25 mouse cellular contexts compared by ENCODE assay signal in the genomic region with DNA sequence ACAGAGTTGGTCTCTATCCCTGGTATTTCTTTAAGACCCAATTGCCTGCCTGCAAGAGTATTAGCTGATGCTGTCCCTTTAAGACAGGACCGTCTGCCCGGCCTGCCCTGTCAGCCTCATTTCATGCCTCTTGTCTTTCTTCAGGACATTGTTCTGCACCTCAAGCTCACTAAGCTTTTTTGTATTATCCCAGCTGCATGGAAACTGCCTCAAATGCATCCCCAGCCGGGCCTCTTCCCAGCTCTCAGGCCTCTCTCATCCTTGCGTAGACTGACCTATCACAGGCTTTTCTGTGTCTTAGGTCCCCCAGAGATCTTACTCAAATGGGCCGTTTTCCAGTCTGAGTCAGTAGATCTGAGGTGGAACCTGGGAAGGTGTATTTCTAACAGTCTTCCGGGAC.
A peak's percentile ranks its signal among the peaks of the same experiment; 100 is the strongest.
DNase-seq lines count a peak whose midpoint lies in the region; ATAC-seq and TF ChIP-seq lines count a peak whose summit lies in the region.
"Had no signal": no experiment of that assay in that cellular context is flagged by ENCODE, and none has a peak within 500 bp of the region (broad histone marks: within the 10 kb centered on the region; RNA-seq: fewer than 3 reads in every experiment).

No protein-coding gene starts in this region.

- H3K9me3 ChIP-seq in hindbrain, embryonic 11.5 days (ENCODE audit: control insufficient read depth, low read length), result no peaks in the 10 kb centered on the region
- no peaks in the 10 kb centered on the region for H3K9me3 ChIP-seq in hindbrain, postnatal 0 days (ENCODE audit: low read length)
- H3K9me3 ChIP-seq in midbrain, embryonic 13.5 days, result no peaks in the 10 kb centered on the region
- no peaks in the 10 kb centered on the region for H3K9me3 ChIP-seq in liver, postnatal 0 days (ENCODE audit: low read length)
- H3K9me3 ChIP-seq: embryonic facial prominence, embryonic 15.5 days; intestine, embryonic 15.5 days; limb, embryonic 10.5 days had no signal

- 30% methylated on average over 6 of the region's 6 CpGs for WGBS in hindbrain, embryonic 11.5 days
- 31% methylated on average over 6 of the region's 6 CpGs for WGBS in hindbrain, postnatal 0 days
- WGBS in midbrain, embryonic 13.5 days, result 6% methylated on average over 6 of the region's 6 CpGs
- WGBS in liver, postnatal 0 days (ENCODE audit: insufficient replicate concordance), result 83% methylated on average over 6 of the region's 6 CpGs

- no peak overlapping the region for H3K4me3 ChIP-seq in hindbrain, embryonic 11.5 days (ENCODE audit: low read depth, low read length)
- no peak overlapping the region for H3K4me3 ChIP-seq in hindbrain, postnatal 0 days (ENCODE audit: low read length)
- no peak overlapping the region for H3K4me3 ChIP-seq in midbrain, embryonic 13.5 days (replicated peaks)
- no peak overlapping the region for H3K4me3 ChIP-seq in liver, postnatal 0 days (ENCODE audit: low read depth, low read length)
- H3K4me3 ChIP-seq: embryonic facial prominence, embryonic 15.5 days; heart, adult 2 months; intestine, embryonic 15.5 days; limb, embryonic 10.5 days had no signal

- H3K9ac ChIP-seq in hindbrain, embryonic 11.5 days (ENCODE audit: low read depth, low read length), result no peak overlapping the region
- H3K9ac ChIP-seq in hindbrain, postnatal 0 days (replicated peaks; ENCODE audit: low read length), result no peak overlapping the region
- no peak overlapping the region for H3K9ac ChIP-seq in midbrain, embryonic 13.5 days (replicated peaks)
- no peak overlapping the region for H3K9ac ChIP-seq in liver, postnatal 0 days (replicated peaks)
- H3K9ac ChIP-seq: embryonic facial prominence, embryonic 15.5 days; intestine, embryonic 15.5 days had no signal

- no peaks in the 10 kb centered on the region for H3K27me3 ChIP-seq in hindbrain, embryonic 11.5 days (ENCODE audit: control insufficient read depth, insufficient read depth, low read length)
- H3K27me3 ChIP-seq in hindbrain, postnatal 0 days (ENCODE audit: insufficient read depth, low read length), result no peaks in the 10 kb centered on the region
- H3K27me3 ChIP-seq in midbrain, embryonic 13.5 days, result no peaks in the 10 kb centered on the region
- no peaks in the 10 kb centered on the region for H3K27me3 ChIP-seq in liver, postnatal 0 days (ENCODE audit: insufficient read depth, low read length)
- H3K27me3 ChIP-seq: CH12.LX; embryonic facial prominence, embryonic 15.5 days; intestine, embryonic 15.5 days; Patski had no signal

- no peak overlapping the region for H3K4me2 ChIP-seq in hindbrain, embryonic 11.5 days (replicated peaks; ENCODE audit: low read depth, low read length)
- no peak overlapping the region for H3K4me2 ChIP-seq in hindbrain, postnatal 0 days (ENCODE audit: low read depth, low read length)
- H3K4me2 ChIP-seq in midbrain, embryonic 13.5 days (replicated peaks), result no peak overlapping the region
- H3K4me2 ChIP-seq in liver, postnatal 0 days (ENCODE audit: low read depth, low read length), result no peak overlapping the region
- H3K4me2 ChIP-seq: embryonic facial prominence, embryonic 15.5 days; intestine, embryonic 15.5 days had no signal

- H3K4me1 ChIP-seq in hindbrain, embryonic 11.5 days (replicated peaks; ENCODE audit: control insufficient read depth, insufficient read depth, low read length), result no peaks in the 10 kb centered on the region
- peaks cover 6% of the 10 kb centered on the region; the same call in 1 of the 2 replicates for H3K4me1 ChIP-seq in hindbrain, postnatal 0 days (ENCODE audit: insufficient read depth, low read length)
- H3K4me1 ChIP-seq in midbrain, embryonic 13.5 days (replicated peaks), result peaks cover 29% of the 10 kb centered on the region
- no peaks in the 10 kb centered on the region for H3K4me1 ChIP-seq in liver, postnatal 0 days (ENCODE audit: insufficient read depth)
- H3K4me1 ChIP-seq: intestine, embryonic 15.5 days; limb, embryonic 10.5 days had no signal

- peak overlapping the region; percentile 39; the same call in 1 of the 2 replicates for H3K27ac ChIP-seq in hindbrain, embryonic 11.5 days (ENCODE audit: low read depth, low read length)
- no peak overlapping the region for H3K27ac ChIP-seq in hindbrain, postnatal 0 days
- peak overlapping the region; percentile 52 for H3K27ac ChIP-seq in midbrain, embryonic 13.5 days
- H3K27ac ChIP-seq in liver, postnatal 0 days (ENCODE audit: low read depth), result no peak overlapping the region
- H3K27ac ChIP-seq: embryonic facial prominence, embryonic 15.5 days; heart, adult 2 months; intestine, embryonic 15.5 days; limb, embryonic 10.5 days; macrophage had no signal

- DNase-seq in hindbrain, embryonic 11.5 days (ENCODE audit: low spot score), result peak; percentile 41
- DNase-seq in hindbrain, postnatal 0 days (ENCODE audit: low spot score), result no peak
- DNase-seq in embryo, embryonic 10 days (ENCODE audit: low spot score), result peak; percentile 40
- peak; percentile 15 for DNase-seq in embryo, embryonic 9.5 days (ENCODE audit: extremely low spot score)
- no peak for DNase-seq in liver, postnatal 0 days
- no peak for DNase-seq in layer of hippocampus, postnatal 36 days
- no peak for DNase-seq in c-Kit-positive CD71-positive TER-119-positive erythroid progenitor cells, embryonic 14.5 days (ENCODE audit: low spot score)
- DNase-seq: B cell, adult 2 months; cerebellum, adult 18-20 months; cerebellum, postnatal 14 days; gastrocnemius, postnatal 25 days; heart, adult 2 months; kidney, adult 8-10 months; kidney, postnatal 10 days; liver; thymus, adult 18-20 months had no signal

- ATAC-seq in hindbrain, embryonic 11.5 days (ENCODE audit: low FRiP score), result peak; percentile 61; the same call in 1 of the 2 replicates
- ATAC-seq in hindbrain, postnatal 0 days, result no peak
- ATAC-seq in midbrain, embryonic 13.5 days, result peak; percentile 82
- no peak for ATAC-seq in liver, postnatal 0 days
- ATAC-seq: intestine, embryonic 15.5 days; lung, postnatal 0 days had no signal

- no peak for TF ChIP-seq CTCF in hindbrain, postnatal 0 days (IDR thresholded peaks at IDR 0.05; ENCODE audit: low read depth)
- no peak for TF ChIP-seq CTCF in liver, postnatal 0 days (IDR thresholded peaks at IDR 0.05; ENCODE audit: low read depth)

- no peak for TF ChIP-seq EP300 in liver, postnatal 0 days (IDR thresholded peaks at IDR 0.05; ENCODE audit: low read depth)

- no peaks in the 10 kb centered on the region for H3K36me3 ChIP-seq in hindbrain, embryonic 11.5 days (ENCODE audit: control insufficient read depth, insufficient read depth, low read length)
- H3K36me3 ChIP-seq in hindbrain, postnatal 0 days (ENCODE audit: insufficient read depth, low read length), result no peaks in the 10 kb centered on the region
- no peaks in the 10 kb centered on the region for H3K36me3 ChIP-seq in midbrain, embryonic 13.5 days
- H3K36me3 ChIP-seq in liver, postnatal 0 days (replicated peaks; ENCODE audit: insufficient read depth, low read length), result no peaks in the 10 kb centered on the region
- H3K36me3 ChIP-seq: embryonic facial prominence, embryonic 15.5 days; G1E; intestine, embryonic 15.5 days; limb, embryonic 10.5 days had no signal

Comparison
In these comparisons a context has a peak if more than half of its experiments do, and no peak if none do; other contexts are left out.
1. ATAC-seq: peak in hindbrain, embryonic 11.5 days (single experiment) and midbrain, embryonic 13.5 days (single experiment); none in hindbrain, postnatal 0 days (single experiment) and liver, postnatal 0 days (single experiment).
2. DNase-seq: peak in hindbrain, embryonic 11.5 days (single experiment), embryo, embryonic 10 days (single experiment) and embryo, embryonic 9.5 days (single experiment); none in hindbrain, postnatal 0 days (single experiment), liver, postnatal 0 days (single experiment), layer of hippocampus, postnatal 36 days (0 of 2) and c-Kit-positive CD71-positive TER-119-positive erythroid progenitor cells, embryonic 14.5 days (single experiment).
3. H3K27ac ChIP-seq: peak in hindbrain, embryonic 11.5 days (single experiment) and midbrain, embryonic 13.5 days (single experiment); none in hindbrain, postnatal 0 days (single experiment) and liver, postnatal 0 days (single experiment).